Mouse (Mus musculus) E14TG2a.4 (cell line): Measurements from ENCODE around the gene Abhd17c.

Experiments
- CTCF ChIP-seq: conservative IDR thresholded peaks from 2 replicates; pipeline ENCODE4 v1.5.1; 2014; ENCODE audit warnings: low read length
- POU5F1 ChIP-seq: IDR thresholded peaks from 2 replicates; pipeline ENCODE4 v1.6.1; 2014; ENCODE audit warnings: low read length, borderline replicate concordance

GRCm38 (mm10) chr7:84147746-84148145 is 3.9 kb downstream of the Abhd17c start:
- TF ChIP-seq CTCF (no peak), POU5F1 (no peak)
